Comparison of ENCODE assay signal across 11 mouse cellular contexts in genomic region chr16:10416866-10417265, GRCm38 (mm10). TPM values are rescaled to one million over a fixed set of nuclear protein-coding genes. Genes with fewer than 3 reads are reported as not detected.
DNase-seq lines count a peak whose midpoint lies in the region; ATAC-seq and TF ChIP-seq lines count a peak whose summit lies in the region.
"Had no signal": no experiment of that assay in that cellular context is flagged by ENCODE, and none has a peak within 500 bp of the region (broad histone marks: within the 10 kb centered on the region; RNA-seq: fewer than 3 reads in every experiment).

No protein-coding gene starts in this region.

- 87% methylated on average over 4 of the region's 4 CpGs for WGBS in liver, postnatal 0 days (ENCODE audit: insufficient replicate concordance)
- 88% methylated on average over 4 of the region's 4 CpGs for WGBS in liver, embryonic 11.5 days

- peaks cover 5% of the 10 kb centered on the region; the same call in 1 of the 2 replicates for H3K4me1 ChIP-seq in liver, postnatal 0 days (ENCODE audit: insufficient read depth)
- H3K4me1 ChIP-seq in liver, embryonic 11.5 days (replicated peaks; ENCODE audit: control insufficient read depth, insufficient read depth, low read length): no peaks in the 10 kb centered on the region; the same call in 1 of the 2 replicates
- H3K4me1 ChIP-seq in E14TG2a.4 (replicated peaks; ENCODE audit: low read depth, low read length): peaks cover 26% of the 10 kb centered on the region
- peaks cover 6% of the 10 kb centered on the region; the same call in 1 of the 2 replicates for H3K4me1 ChIP-seq in embryonic fibroblast, embryonic 13.5 days (ENCODE audit: control insufficient read depth, insufficient read depth, low read length)

- no peak overlapping the region for H3K9ac ChIP-seq in liver, postnatal 0 days (replicated peaks)
- H3K9ac ChIP-seq in liver, embryonic 11.5 days (ENCODE audit: low read depth, low read length): no peak overlapping the region

- no peak for TF ChIP-seq POLR2A in embryonic fibroblast, embryonic 13.5 days (IDR thresholded peaks at IDR 0.05; ENCODE audit: low read depth, low read length)

- DNase-seq in cerebellum, adult 9-10 months: peak; percentile 32
- DNase-seq in cerebellum, postnatal 4 days (ENCODE audit: low spot score in 2 of 2): no peak
- no peak for DNase-seq in liver, postnatal 0 days
- no peak for DNase-seq in liver, embryonic 11.5 days (ENCODE audit: low spot score)
- DNase-seq in layer of hippocampus, adult 9-11 months: no peak
- no peak for DNase-seq in adrenal gland, postnatal 4 days (ENCODE audit: low spot score in 2 of 2)
- DNase-seq: adrenal gland, adult 8-10 months; right cerebral cortex, postnatal 4 days had no signal

- H3K4me2 ChIP-seq in liver, postnatal 0 days (ENCODE audit: low read depth, low read length): no peak overlapping the region
- H3K4me2 ChIP-seq in liver, embryonic 11.5 days: no peak overlapping the region

- ATAC-seq in liver, postnatal 0 days: no peak
- ATAC-seq in liver, embryonic 11.5 days (replicated peaks; ENCODE audit: low FRiP score): no peak

- H3K9me3 ChIP-seq in liver, postnatal 0 days (ENCODE audit: low read length): no peaks in the 10 kb centered on the region
- no peaks in the 10 kb centered on the region for H3K9me3 ChIP-seq in liver, embryonic 11.5 days (ENCODE audit: control insufficient read depth, low read length)
- no peaks in the 10 kb centered on the region for H3K9me3 ChIP-seq in E14TG2a.4 (ENCODE audit: low read length)

- H3K27me3 ChIP-seq in liver, postnatal 0 days (ENCODE audit: insufficient read depth, low read length): no peaks in the 10 kb centered on the region
- no peaks in the 10 kb centered on the region for H3K27me3 ChIP-seq in liver, embryonic 11.5 days (replicated peaks; ENCODE audit: control insufficient read depth, insufficient read depth, low read length)
- H3K27me3 ChIP-seq in E14TG2a.4 (ENCODE audit: insufficient read depth, low read length): no peaks in the 10 kb centered on the region

- no peak overlapping the region for H3K4me3 ChIP-seq in liver, postnatal 0 days (ENCODE audit: low read depth, low read length)
- H3K4me3 ChIP-seq in liver, embryonic 11.5 days (ENCODE audit: low read depth, low read length): no peak overlapping the region
- no peak overlapping the region for H3K4me3 ChIP-seq in E14TG2a.4 (replicated peaks; ENCODE audit: low read length)
- H3K4me3 ChIP-seq in embryonic fibroblast, embryonic 13.5 days (ENCODE audit: insufficient read depth, low read length): no peak overlapping the region

- peaks cover 56% of the 10 kb centered on the region for H3K36me3 ChIP-seq in liver, postnatal 0 days (replicated peaks; ENCODE audit: insufficient read depth, low read length)
- peaks cover 45% of the 10 kb centered on the region for H3K36me3 ChIP-seq in liver, embryonic 11.5 days (ENCODE audit: control insufficient read depth, insufficient read depth, low read length)
- H3K36me3 ChIP-seq in E14TG2a.4 (ENCODE audit: insufficient read depth, low read length): peaks cover 89% of the 10 kb centered on the region

- peak; percentile 66 for TF ChIP-seq CTCF in liver, postnatal 0 days (IDR thresholded peaks at IDR 0.05; ENCODE audit: low read depth)
- TF ChIP-seq CTCF in E14TG2a.4 (conservative IDR thresholded peaks at IDR 0.05; ENCODE audit: low read length): peak; percentile 99
- 0 out of 2 replicates have a peak, but pooled peaks have one; percentile 13 for TF ChIP-seq CTCF in embryonic fibroblast, embryonic 13.5 days (IDR thresholded peaks at IDR 0.05; ENCODE audit: borderline replicate concordance, insufficient read depth, low read length)

- H3K27ac ChIP-seq in liver, postnatal 0 days (ENCODE audit: low read depth): no peak overlapping the region
- no peak overlapping the region for H3K27ac ChIP-seq in liver, embryonic 11.5 days (ENCODE audit: low read depth, low read length)
- H3K27ac ChIP-seq in embryonic fibroblast, embryonic 13.5 days (ENCODE audit: insufficient read depth, low read length): no peak overlapping the region

- TF ChIP-seq EP300 in liver, postnatal 0 days (IDR thresholded peaks at IDR 0.05; ENCODE audit: low read depth): no peak

RNA-seq across cellular contexts. Expression of gene Nubp1, which starts 5.1 kb away (rescaled TPM):
- polyA plus RNA-seq in liver, postnatal 0 days (2015; fragmentation: Nextera tagmentation; extraction: Ambion mirVana): 24.3 and 25.8 TPM in 2 replicates
- polyA plus RNA-seq in liver, embryonic 11.5 days (2014; fragmentation: Nextera tagmentation; extraction: Ambion mirVana): 69.9 and 78.0 TPM in 2 replicates
- 19.9 and 24.1 TPM in 2 replicates for polyA plus RNA-seq in embryonic fibroblast, embryonic 13.5 days (2011; ENCODE audit: insufficient read length, low read depth, missing spikeins)
- 10 to 100 TPM; 22.2 to 23.4 TPM for total RNA-seq in adrenal gland, postnatal 4 days (2021)

RNA-seq across cellular contexts. Expression of gene Tekt5, which starts 21.6 kb away (rescaled TPM):
- 0.07 TPM in 1 of 2 replicates, not detected in the other for polyA plus RNA-seq in liver, postnatal 0 days (2015; fragmentation: Nextera tagmentation; extraction: Ambion mirVana)
- 0.16 TPM in 1 of 2 replicates, not detected in the other for polyA plus RNA-seq in liver, embryonic 11.5 days (2014; fragmentation: Nextera tagmentation; extraction: Ambion mirVana)
- not detected in 2 replicates for polyA plus RNA-seq in embryonic fibroblast, embryonic 13.5 days (2011; ENCODE audit: insufficient read length, low read depth, missing spikeins)
- total RNA-seq in adrenal gland, postnatal 4 days (2021): under 1 TPM in 1 of 2 experiments, not detected in 1; 0.28 TPM
- total RNA-seq: adrenal gland, adult 8-10 months had no signal
- polyA plus RNA-seq: forebrain, embryonic 11.5 days had no signal

RNA-seq across cellular contexts. Expression of gene Tvp23a, which starts 30.3 kb away (rescaled TPM):
- polyA plus RNA-seq in liver, postnatal 0 days (2015; fragmentation: Nextera tagmentation; extraction: Ambion mirVana): 0.20 and 0.21 TPM in 2 replicates
- 4.6 and 4.9 TPM in 2 replicates for polyA plus RNA-seq in liver, embryonic 11.5 days (2014; fragmentation: Nextera tagmentation; extraction: Ambion mirVana)
- 13.2 and 15.0 TPM in 2 replicates for polyA plus RNA-seq in embryonic fibroblast, embryonic 13.5 days (2011; ENCODE audit: insufficient read length, low read depth, missing spikeins)
- 1 to 10 TPM; 4.7 to 4.8 TPM for total RNA-seq in adrenal gland, postnatal 4 days (2021)

Comparison
In these comparisons a context has a peak if more than half of its experiments do, and no peak if none do; other contexts are left out.
1. CTCF ChIP-seq: peak in every context shown above with its lines; median percentile 99 in E14TG2a.4; 66 in liver, postnatal 0 days; 13 in embryonic fibroblast, embryonic 13.5 days.